Mouse (Mus musculus): ENCODE measurements at regions not wholly inside any gene's neighbourhood (a gene's known extent, or its start where the extent isn't known, plus 50 kb on each side); places are given as distances from the start of the nearest gene placed in this dataset.

DNA sequence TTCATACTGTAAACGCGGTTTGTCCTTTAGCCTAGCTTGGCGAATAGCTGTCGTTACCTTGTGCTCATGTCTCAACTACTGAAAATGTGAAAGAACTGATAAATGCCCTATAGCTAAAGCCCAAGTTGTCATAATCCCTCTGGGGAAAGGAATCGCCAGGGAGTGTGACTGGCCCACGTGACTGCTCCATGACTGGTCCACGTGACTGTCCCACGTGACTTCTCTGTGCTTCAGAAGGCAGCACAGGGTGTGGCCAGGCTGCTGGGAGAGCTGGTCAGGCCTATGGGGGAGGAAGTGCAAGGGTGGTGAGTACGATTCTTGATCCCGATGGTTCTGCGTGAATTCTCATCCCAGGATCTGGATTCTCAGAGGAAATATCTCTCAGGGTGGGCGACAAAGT, 114.4 kb downstream of the Zfp326 start:
- TF ChIP-seq CTCF (IDR thresholded peaks at IDR 0.05; ENCODE audit: extremely low read depth, insufficient read length, insufficient replicate concordance, low read depth, low read length) (no peak), POLR2A (IDR thresholded peaks at IDR 0.05; ENCODE audit: low read depth, low read length) (no peak)

Measured in small intestine, adult 2 months (tissue).